Mouse (Mus musculus): ENCODE measurements around the gene Ptprj. TPM values are rescaled to one million over a fixed set of nuclear protein-coding genes. Genes with fewer than 3 reads are reported as not detected.

Ptprj gene
- polyA plus RNA-seq, 1 experiment from 2014 or later, result 7.9 TPM

Other genes with a start within 250 kb of the Ptprj start
- not detected in 2 replicates for gene Olfr1274-ps, start 182.0 kb downstream of the Ptprj start, polyA plus RNA-seq (2014; fragmentation: Nextera tagmentation; extraction: Ambion mirVana)
- gene Nup160, start 96.6 kb upstream of the Ptprj start, polyA plus RNA-seq (2014; fragmentation: Nextera tagmentation; extraction: Ambion mirVana), result 27.6 and 29.9 TPM in 2 replicates
- gene Fnbp4, start 164.7 kb upstream of the Ptprj start, polyA plus RNA-seq (2014; fragmentation: Nextera tagmentation; extraction: Ambion mirVana), result 87.3 and 90.7 TPM in 2 replicates
- 0.67 and 1.7 TPM in 2 replicates for gene Agbl2, start 202.1 kb upstream of the Ptprj start, polyA plus RNA-seq (2014; fragmentation: Nextera tagmentation; extraction: Ambion mirVana)

All from hindbrain, embryonic 14.5 days (tissue).